Mouse (Mus musculus) right cerebral cortex, postnatal 4 days (tissue): ENCODE measurements around the gene Ano10.
"Not testable (repeated sequence)": the region's sequence is repeated elsewhere in the genome, so short reads cannot be mapped to it uniquely, and the experiment has no call there.

Experiments used
- DNase-seq: peaks from one replicate; pipeline ENCODE4 v3.0.0-alpha.2; 2022

Gene Ano10

GRCm38 (mm10) chr9:122294242-122294881 lies at the start of gene Ano10:
Ano10 (minus strand) TSS chr9:122294423.
- peak; percentile 94 for DNase-seq

GRCm38 (mm10) chr9:122343399-122343798 lies 49.2 kb upstream of the Ano10 start:
- no peak for DNase-seq

GRCm38 (mm10) chr9:122339972-122340371 lies 45.7 kb upstream of the Ano10 start:
- DNase-seq, result no peak

- DNase-seq, result no peak
Measured at GRCm38 (mm10) chr9:122337510-122337931, 43.3 kb upstream of the Ano10 start.

- no peak for DNase-seq
Measured at GRCm38 (mm10) chr9:122336677-122337076, 42.5 kb upstream of the Ano10 start.

GRCm38 (mm10) chr9:122328199-122328598 lies 34.0 kb upstream of the Ano10 start:
- DNase-seq, result no peak

GRCm38 (mm10) chr9:122325996-122326395 lies 31.8 kb upstream of the Ano10 start:
- no peak for DNase-seq

- DNase-seq, result no peak
Measured at GRCm38 (mm10) chr9:122322356-122322755, 28.1 kb upstream of the Ano10 start.

- no peak for DNase-seq
Measured at GRCm38 (mm10) chr9:122320626-122321025, 26.4 kb upstream of the Ano10 start.

GRCm38 (mm10) chr9:122316562-122316961 lies 22.3 kb upstream of the Ano10 start:
- DNase-seq, result no peak

- no peak for DNase-seq
Measured at GRCm38 (mm10) chr9:122315501-122315900, 21.3 kb upstream of the Ano10 start.

GRCm38 (mm10) chr9:122314942-122315341 lies 20.7 kb upstream of the Ano10 start:
- DNase-seq, result no peak

- no peak for DNase-seq
Measured at GRCm38 (mm10) chr9:122314386-122314785, 20.2 kb upstream of the Ano10 start.

GRCm38 (mm10) chr9:122313128-122313527 lies 18.9 kb upstream of the Ano10 start:
- not testable (repeated sequence) for DNase-seq

GRCm38 (mm10) chr9:122312296-122312990 lies 18.2 kb upstream of the Ano10 start:
- DNase-seq, result no peak

GRCm38 (mm10) chr9:122311051-122311760 lies 17.0 kb upstream of the Ano10 start:
- no peak for DNase-seq

GRCm38 (mm10) chr9:122310613-122311049 lies 16.4 kb upstream of the Ano10 start:
- DNase-seq, result peak; percentile 86

- no peak for DNase-seq
Measured at GRCm38 (mm10) chr9:122309013-122309980, 15.1 kb upstream of the Ano10 start.

- no peak for DNase-seq
Measured at GRCm38 (mm10) chr9:122305302-122305701, 11.1 kb upstream of the Ano10 start.

GRCm38 (mm10) chr9:122296169-122296568 lies 1.9 kb upstream of the Ano10 start:
- no peak for DNase-seq

- DNase-seq, result no peak
Measured at GRCm38 (mm10) chr9:122295396-122295795, 1.2 kb upstream of the Ano10 start.

GRCm38 (mm10) chr9:122293865-122294241 lies 370 bp downstream of the Ano10 start:
- no peak for DNase-seq

- no peak for DNase-seq
Measured at GRCm38 (mm10) chr9:122290192-122290591, 4.0 kb downstream of the Ano10 start.
